Mouse (Mus musculus): ENCODE data around the gene Clstn2. TPM values are rescaled to one million over a fixed set of nuclear protein-coding genes. Genes with fewer than 3 reads are reported as not detected.

The Clstn2 gene
- polyA plus RNA-seq, 1 experiment from 2014 or later, result 0.46 TPM

DNA sequence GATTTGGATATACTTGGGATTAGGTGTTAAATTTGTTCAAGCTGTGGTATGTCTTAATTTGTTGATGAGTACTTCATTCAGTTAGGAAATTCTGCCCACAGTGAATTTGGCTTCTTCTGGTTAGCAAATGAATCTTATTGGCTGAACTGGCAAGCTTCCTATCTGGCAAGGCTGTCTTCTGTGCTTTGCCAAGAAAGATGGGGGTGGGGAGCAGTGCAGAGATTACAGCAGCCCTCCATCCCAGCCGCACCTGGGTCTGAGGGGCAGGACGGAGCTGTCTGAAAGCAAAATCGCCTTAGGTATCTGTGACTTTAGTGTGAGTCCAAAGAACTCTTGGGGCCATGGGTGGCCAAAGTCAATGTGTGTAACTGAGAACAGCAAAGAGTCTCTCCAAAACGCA lies 40.9 kb downstream of the Clstn2 start:
- no peaks in the 10 kb centered on the region for H3K27me3 ChIP-seq (ENCODE audit: control insufficient read depth, insufficient read depth, low read length)
- H3K27ac ChIP-seq (replicated peaks in 1 of 2; ENCODE audit: control insufficient read depth in 1 of 2, insufficient read depth in 1 of 2, low read depth in 2 of 2, low read length in 2 of 2), result no peak overlapping the region
- H3K4me1 ChIP-seq (ENCODE audit: control insufficient read depth in 2 of 2, insufficient read depth in 2 of 2, low read length in 2 of 2), result no peaks in the 10 kb centered on the region
- no peak overlapping the region for H3K4me2 ChIP-seq (ENCODE audit: low read length)
- H3K4me3 ChIP-seq (ENCODE audit: control insufficient read depth in 1 of 2, insufficient read depth in 1 of 2, low read depth in 1 of 2, low read length in 2 of 2), result no peak overlapping the region
- WGBS, result 34% methylated on average over 4 of the region's 4 CpGs
- no peaks in the 10 kb centered on the region for H3K9me3 ChIP-seq (ENCODE audit: control insufficient read depth, low read length)
- H3K36me3 ChIP-seq (ENCODE audit: control insufficient read depth, insufficient read depth, low read length), result no peaks in the 10 kb centered on the region
- ATAC-seq (ENCODE audit: insufficient number of reproducible peaks, insufficient read depth, low FRiP score, low read depth), result no peak
- H3K9ac ChIP-seq (ENCODE audit: low read length), result no peak overlapping the region

DNA sequence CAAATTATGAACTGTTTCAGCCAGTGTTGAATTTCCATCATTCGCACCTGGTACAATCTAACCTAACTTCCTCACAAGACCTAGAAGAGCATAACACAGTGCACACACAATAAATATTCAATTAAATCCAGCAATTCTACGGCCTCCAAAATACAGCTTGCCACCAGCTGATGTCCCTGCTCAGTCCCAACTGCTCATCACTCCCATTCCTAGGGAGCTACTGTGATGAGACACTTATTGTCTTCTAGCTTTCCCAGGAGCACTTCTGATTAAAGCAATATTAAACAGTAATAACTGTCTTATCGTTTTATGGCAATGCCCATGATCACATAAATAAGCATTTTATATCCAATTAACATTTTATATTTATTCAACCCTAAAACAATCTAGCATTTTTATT lies 55.6 kb downstream of the Clstn2 start:
- H3K9ac ChIP-seq (ENCODE audit: low read length), result no peak overlapping the region
- H3K27ac ChIP-seq (replicated peaks in 1 of 2; ENCODE audit: control insufficient read depth in 1 of 2, insufficient read depth in 1 of 2, low read depth in 2 of 2, low read length in 2 of 2), result no peak overlapping the region
- no peak overlapping the region for H3K4me2 ChIP-seq (ENCODE audit: low read length)
- no peak for ATAC-seq (ENCODE audit: insufficient number of reproducible peaks, insufficient read depth, low FRiP score, low read depth)
- no peak overlapping the region for H3K4me3 ChIP-seq (ENCODE audit: control insufficient read depth in 1 of 2, insufficient read depth in 1 of 2, low read depth in 1 of 2, low read length in 2 of 2)
- H3K27me3 ChIP-seq (ENCODE audit: control insufficient read depth, insufficient read depth, low read length), result no peaks in the 10 kb centered on the region
- 68% methylated on average over 3 of the region's 3 CpGs for WGBS
- no peaks in the 10 kb centered on the region for H3K36me3 ChIP-seq (ENCODE audit: control insufficient read depth, insufficient read depth, low read length)
- no peaks in the 10 kb centered on the region for H3K4me1 ChIP-seq (ENCODE audit: control insufficient read depth in 2 of 2, insufficient read depth in 2 of 2, low read length in 2 of 2)
- H3K9me3 ChIP-seq (ENCODE audit: control insufficient read depth, low read length), result no peaks in the 10 kb centered on the region

DNA sequence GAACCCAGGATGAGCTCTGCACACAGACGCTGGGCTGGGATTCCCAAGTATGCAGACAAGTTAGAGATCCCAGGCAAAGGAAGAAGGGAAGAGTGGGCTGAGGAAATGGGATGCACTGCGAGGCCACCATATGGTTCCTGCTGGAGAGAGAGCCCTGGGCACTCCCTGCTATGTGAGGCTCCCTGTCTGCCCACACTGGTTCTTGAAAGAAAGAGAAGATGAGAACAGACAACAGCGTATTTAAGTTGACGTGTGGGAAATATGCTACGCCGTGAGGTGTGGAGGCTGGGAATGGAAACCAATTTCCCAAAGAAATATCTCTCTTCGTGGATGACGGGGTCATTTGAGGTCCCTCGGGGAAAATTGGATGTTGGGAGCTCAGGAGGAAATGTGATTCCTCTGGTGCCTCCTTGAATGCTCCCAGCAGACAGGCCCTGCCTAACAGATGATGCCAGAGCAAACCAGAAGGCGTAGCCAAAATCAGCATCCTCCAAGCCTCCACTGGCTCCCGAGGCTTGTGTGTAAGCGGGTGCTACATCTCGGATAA lies 58.1 kb downstream of the Clstn2 start:
- H3K27ac ChIP-seq (replicated peaks in 1 of 2; ENCODE audit: control insufficient read depth in 1 of 2, insufficient read depth in 1 of 2, low read depth in 2 of 2, low read length in 2 of 2), result no peak overlapping the region
- no peaks in the 10 kb centered on the region for H3K9me3 ChIP-seq (ENCODE audit: control insufficient read depth, low read length)
- H3K9ac ChIP-seq (ENCODE audit: low read length), result no peak overlapping the region
- no peak for ATAC-seq (ENCODE audit: insufficient number of reproducible peaks, insufficient read depth, low FRiP score, low read depth)
- H3K36me3 ChIP-seq (ENCODE audit: control insufficient read depth, insufficient read depth, low read length), result no peaks in the 10 kb centered on the region
- H3K4me2 ChIP-seq (ENCODE audit: low read length), result no peak overlapping the region
- H3K4me1 ChIP-seq (ENCODE audit: control insufficient read depth in 2 of 2, insufficient read depth in 2 of 2, low read length in 2 of 2), result no peaks in the 10 kb centered on the region
- no peaks in the 10 kb centered on the region for H3K27me3 ChIP-seq (ENCODE audit: control insufficient read depth, insufficient read depth, low read length)
- no peak overlapping the region for H3K4me3 ChIP-seq (ENCODE audit: control insufficient read depth in 1 of 2, insufficient read depth in 1 of 2, low read depth in 1 of 2, low read length in 2 of 2)
- 73% methylated on average over 13 of the region's 13 CpGs for WGBS

DNA sequence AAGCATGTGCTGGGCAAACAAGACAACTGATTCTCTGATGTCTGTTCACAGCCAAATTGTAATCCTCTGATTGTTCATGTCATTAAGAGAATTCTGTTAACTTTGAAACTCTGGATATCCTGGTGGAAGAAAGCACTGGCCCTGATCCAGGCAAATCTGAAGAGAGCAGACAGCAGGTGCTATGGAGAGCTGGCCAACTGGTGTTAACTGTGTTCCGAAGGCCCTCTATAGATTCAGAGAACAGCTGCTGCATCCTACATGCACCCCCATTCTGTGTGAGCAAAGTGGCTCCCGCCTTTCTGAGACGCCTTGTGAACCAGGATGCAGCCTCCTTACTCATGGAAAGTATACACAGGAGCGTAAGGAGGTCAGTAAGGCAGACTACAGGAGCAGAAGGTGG lies 66.3 kb downstream of the Clstn2 start:
- H3K27ac ChIP-seq (replicated peaks in 1 of 2; ENCODE audit: control insufficient read depth in 1 of 2, insufficient read depth in 1 of 2, low read depth in 2 of 2, low read length in 2 of 2), result no peak overlapping the region
- H3K4me3 ChIP-seq (ENCODE audit: control insufficient read depth in 1 of 2, insufficient read depth in 1 of 2, low read depth in 1 of 2, low read length in 2 of 2), result no peak overlapping the region
- no peak for ATAC-seq (ENCODE audit: insufficient number of reproducible peaks, insufficient read depth, low FRiP score, low read depth)

DNA sequence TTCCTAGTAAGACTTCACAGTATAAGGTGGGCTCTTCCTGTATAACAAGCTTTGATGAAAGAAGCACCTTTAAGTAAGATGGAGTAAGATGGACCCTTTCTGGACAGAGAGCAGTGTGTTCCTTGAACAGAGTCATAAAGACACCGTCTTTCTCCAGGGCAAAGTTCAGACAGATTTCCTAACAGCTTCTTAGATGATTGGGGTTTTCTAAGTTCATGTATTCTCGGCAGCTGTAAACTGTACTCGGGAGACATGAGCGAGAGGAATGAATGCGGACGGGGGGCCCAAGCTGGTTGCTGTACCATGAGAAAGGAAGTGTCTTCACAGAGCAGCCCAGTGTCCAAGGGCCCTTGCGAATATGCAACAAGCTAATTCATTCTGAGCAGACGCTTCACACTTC lies 75.5 kb downstream of the Clstn2 start:
- no peaks in the 10 kb centered on the region for H3K4me1 ChIP-seq (ENCODE audit: control insufficient read depth in 2 of 2, insufficient read depth in 2 of 2, low read length in 2 of 2)
- no peak for ATAC-seq (ENCODE audit: insufficient number of reproducible peaks, insufficient read depth, low FRiP score, low read depth)
- WGBS, result 87% methylated on average over 8 of the region's 8 CpGs
- no peak overlapping the region for H3K9ac ChIP-seq (ENCODE audit: low read length)
- no peak overlapping the region for H3K27ac ChIP-seq (replicated peaks in 1 of 2; ENCODE audit: control insufficient read depth in 1 of 2, insufficient read depth in 1 of 2, low read depth in 2 of 2, low read length in 2 of 2)
- no peaks in the 10 kb centered on the region for H3K9me3 ChIP-seq (ENCODE audit: control insufficient read depth, low read length)
- no peak overlapping the region for H3K4me2 ChIP-seq (ENCODE audit: low read length)
- H3K27me3 ChIP-seq (ENCODE audit: control insufficient read depth, insufficient read depth, low read length), result no peaks in the 10 kb centered on the region
- no peaks in the 10 kb centered on the region for H3K36me3 ChIP-seq (ENCODE audit: control insufficient read depth, insufficient read depth, low read length)
- H3K4me3 ChIP-seq (ENCODE audit: control insufficient read depth in 1 of 2, insufficient read depth in 1 of 2, low read depth in 1 of 2, low read length in 2 of 2), result no peak overlapping the region

More for the DNA sequence above, 66.3 kb downstream of the Clstn2 start:
- WGBS, result 72% methylated on average over 4 of the region's 4 CpGs
- Histone ChIP-seq H3K36me3 (ENCODE audit: control insufficient read depth, insufficient read depth, low read length) (no peaks in the 10 kb centered on the region), H3K4me1 (ENCODE audit: control insufficient read depth in 2 of 2, insufficient read depth in 2 of 2, low read length in 2 of 2) (no peaks in the 10 kb centered on the region), H3K4me2 (ENCODE audit: low read length) (no peak overlapping the region), H3K9ac (ENCODE audit: low read length) (no peak overlapping the region), H3K27me3 (ENCODE audit: control insufficient read depth, insufficient read depth, low read length) (no peaks in the 10 kb centered on the region), H3K9me3 (ENCODE audit: control insufficient read depth, low read length) (no peaks in the 10 kb centered on the region)

DNA sequence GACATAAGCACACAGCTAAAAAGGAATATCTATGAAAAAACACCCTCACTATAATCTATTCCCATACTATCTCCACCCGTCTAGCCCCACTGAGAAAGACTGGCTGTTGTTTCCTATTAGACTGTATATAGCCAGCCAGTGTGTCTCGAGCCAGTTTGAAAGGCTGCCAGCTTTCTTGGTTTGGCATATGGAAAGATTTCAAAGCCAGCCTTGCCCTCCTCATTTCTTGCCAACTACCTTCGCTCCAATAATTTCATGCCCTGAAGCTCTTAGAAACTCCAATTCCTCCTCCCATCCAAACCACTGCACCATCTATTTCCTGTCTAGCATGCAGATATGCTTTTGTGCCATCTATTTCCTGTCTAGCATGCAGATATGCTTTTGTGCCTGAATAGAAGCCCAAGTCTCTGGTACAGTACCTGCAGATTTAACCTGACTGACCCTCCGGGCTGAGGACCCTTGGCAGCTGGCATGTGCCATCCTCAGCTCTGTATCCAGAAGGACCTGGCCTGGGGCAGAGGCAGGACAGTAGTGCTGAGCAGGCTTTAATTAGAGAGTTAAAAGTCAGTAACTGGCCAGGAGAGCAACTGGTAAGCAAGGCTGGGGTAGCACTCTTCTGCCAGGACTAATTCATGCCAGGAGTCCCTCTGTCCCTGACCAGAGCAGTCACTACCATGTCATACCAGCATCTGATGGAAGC lies 76.4 kb downstream of the Clstn2 start:
- H3K4me2 ChIP-seq (ENCODE audit: low read length), result no peak overlapping the region
- no peaks in the 10 kb centered on the region for H3K9me3 ChIP-seq (ENCODE audit: control insufficient read depth, low read length)
- no peak overlapping the region for H3K9ac ChIP-seq (ENCODE audit: low read length)
- no peaks in the 10 kb centered on the region for H3K27me3 ChIP-seq (ENCODE audit: control insufficient read depth, insufficient read depth, low read length)
- no peak overlapping the region for H3K27ac ChIP-seq (replicated peaks in 1 of 2; ENCODE audit: control insufficient read depth in 1 of 2, insufficient read depth in 1 of 2, low read depth in 2 of 2, low read length in 2 of 2)
- H3K36me3 ChIP-seq (ENCODE audit: control insufficient read depth, insufficient read depth, low read length), result no peaks in the 10 kb centered on the region
- no peaks in the 10 kb centered on the region for H3K4me1 ChIP-seq (ENCODE audit: control insufficient read depth in 2 of 2, insufficient read depth in 2 of 2, low read length in 2 of 2)
- H3K4me3 ChIP-seq (ENCODE audit: control insufficient read depth in 1 of 2, insufficient read depth in 1 of 2, low read depth in 1 of 2, low read length in 2 of 2), result no peak overlapping the region
- 49% methylated on average over 4 of the region's 4 CpGs for WGBS
- ATAC-seq (ENCODE audit: insufficient number of reproducible peaks, insufficient read depth, low FRiP score, low read depth), result no peak

DNA sequence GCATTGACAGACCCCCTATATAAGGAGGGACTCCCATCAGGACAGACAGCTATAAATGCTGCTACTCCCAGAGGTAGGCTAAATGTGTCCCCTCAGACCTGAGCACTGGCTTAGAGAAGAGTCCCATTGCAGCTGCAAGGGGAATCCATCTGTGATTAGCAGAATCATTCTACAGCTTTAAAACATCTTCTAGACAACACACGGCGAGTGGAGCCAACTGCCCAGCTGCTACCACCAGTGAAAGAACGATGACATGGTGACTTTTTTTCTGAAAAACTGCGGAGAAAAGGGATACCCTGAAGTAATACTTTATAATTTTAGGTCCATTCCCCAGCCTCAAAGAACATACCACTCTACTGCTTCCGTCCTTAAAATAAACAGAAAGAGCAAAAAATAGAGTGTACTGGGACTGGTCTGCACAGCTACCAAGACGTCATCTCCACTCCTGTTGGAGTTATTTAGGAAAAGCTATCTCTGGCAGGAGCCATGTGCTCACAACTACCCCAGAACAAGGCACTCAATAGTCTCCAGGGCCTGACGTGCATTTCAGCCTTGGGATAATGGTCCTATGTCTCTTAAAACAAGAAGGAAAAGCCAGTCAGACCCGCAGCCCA lies 79.1 kb downstream of the Clstn2 start:
- no peak overlapping the region for H3K4me2 ChIP-seq (ENCODE audit: low read length)
- no peak for ATAC-seq (ENCODE audit: insufficient number of reproducible peaks, insufficient read depth, low FRiP score, low read depth)
- H3K9me3 ChIP-seq (ENCODE audit: control insufficient read depth, low read length), result no peaks in the 10 kb centered on the region
- WGBS, result 71% methylated on average over 8 of the region's 8 CpGs
- no peak overlapping the region for H3K27ac ChIP-seq (replicated peaks in 1 of 2; ENCODE audit: control insufficient read depth in 1 of 2, insufficient read depth in 1 of 2, low read depth in 2 of 2, low read length in 2 of 2)
- H3K4me3 ChIP-seq (ENCODE audit: control insufficient read depth in 1 of 2, insufficient read depth in 1 of 2, low read depth in 1 of 2, low read length in 2 of 2), result no peak overlapping the region
- H3K36me3 ChIP-seq (ENCODE audit: control insufficient read depth, insufficient read depth, low read length), result no peaks in the 10 kb centered on the region
- no peaks in the 10 kb centered on the region for H3K27me3 ChIP-seq (ENCODE audit: control insufficient read depth, insufficient read depth, low read length)
- no peak overlapping the region for H3K9ac ChIP-seq (ENCODE audit: low read length)
- no peaks in the 10 kb centered on the region for H3K4me1 ChIP-seq (ENCODE audit: control insufficient read depth in 2 of 2, insufficient read depth in 2 of 2, low read length in 2 of 2)
